Mouse (Mus musculus) thymus, adult 2 months (tissue): Measurements from ENCODE around the gene Ccdc51. TPM values are rescaled to one million over a fixed set of nuclear protein-coding genes. Genes with fewer than 3 reads are reported as not detected.
A peak's percentile ranks its signal among the peaks of the same experiment; 100 is the strongest.

ENCODE experiments used
- DNase-seq: peaks from one replicate; pipeline ENCODE4 v3.0.0; 2021
- H3K27ac ChIP-seq: fragments of 200-500 bp; 2 replicates; pipeline ENCODE4 v1.5.1; 2012; ENCODE audit warnings: low read length, control low read depth; ENCODE audit not compliant: control insufficient read depth, insufficient read depth
- H3K27me3 ChIP-seq: fragments of 200-500 bp; 2 replicates; pipeline ENCODE4 v1.6.1; 2012; ENCODE audit warnings: mild to moderate bottlenecking, low read length, moderate library complexity, mixed read lengths; ENCODE audit not compliant: control insufficient read depth, insufficient read depth
- H3K36me3 ChIP-seq: fragments of 200-500 bp; 2 replicates; pipeline ENCODE4 v1.6.1; 2012; ENCODE audit warnings: mild to moderate bottlenecking, low read length, moderate library complexity; ENCODE audit not compliant: control insufficient read depth, insufficient read depth
- H3K4me1 ChIP-seq: fragments of 200-500 bp; replicated peaks from 2 replicates; pipeline ENCODE4 v1.6.1; 2012; ENCODE audit warnings: low read length; ENCODE audit not compliant: control insufficient read depth, insufficient read depth
- H3K4me3 ChIP-seq: fragments of 200-500 bp; 2 replicates; pipeline ENCODE4 v1.5.1; 2012; ENCODE audit warnings: mild to moderate bottlenecking, low read length, control low read depth, moderate library complexity; ENCODE audit not compliant: control insufficient read depth, insufficient read depth
- CTCF ChIP-seq: fragments of 200-500 bp; IDR thresholded peaks from 2 replicates; pipeline ENCODE4 v1.5.1; 2012; ENCODE audit warnings: mild to moderate bottlenecking, control low read depth, low read length, moderate library complexity, borderline replicate concordance; ENCODE audit not compliant: control insufficient read depth, poor library complexity, insufficient read depth; ENCODE audit errors: extremely low read depth
- POLR2A ChIP-seq: fragments of 200-500 bp; IDR thresholded peaks from 2 replicates; pipeline ENCODE4 v1.6.1; 2012; ENCODE audit warnings: mild to moderate bottlenecking, low read length, control low read depth, moderate library complexity; ENCODE audit not compliant: control insufficient read depth, poor library complexity, insufficient read depth; ENCODE audit errors: extremely low read depth
- WGBS: fragments of 180-500 bp; shearing (Covaris S2); methylation state at CpG from one replicate; pipeline ENCODE4 v1.1.7; 2018; 5-methylcytosine and 5-hydroxymethylcytosine counted together
- polyA plus RNA-seq: library from polyadenylated mRNA; depleted of rRNA; stranded (reverse); fragments of >200 nt; gene quantifications from 2 replicates; pipeline ENCODE4 v1.2.3, GENCODE M21; 2012

Ccdc51 gene
- polyA plus RNA-seq, 1 experiment = 11.9 TPM

DNA sequence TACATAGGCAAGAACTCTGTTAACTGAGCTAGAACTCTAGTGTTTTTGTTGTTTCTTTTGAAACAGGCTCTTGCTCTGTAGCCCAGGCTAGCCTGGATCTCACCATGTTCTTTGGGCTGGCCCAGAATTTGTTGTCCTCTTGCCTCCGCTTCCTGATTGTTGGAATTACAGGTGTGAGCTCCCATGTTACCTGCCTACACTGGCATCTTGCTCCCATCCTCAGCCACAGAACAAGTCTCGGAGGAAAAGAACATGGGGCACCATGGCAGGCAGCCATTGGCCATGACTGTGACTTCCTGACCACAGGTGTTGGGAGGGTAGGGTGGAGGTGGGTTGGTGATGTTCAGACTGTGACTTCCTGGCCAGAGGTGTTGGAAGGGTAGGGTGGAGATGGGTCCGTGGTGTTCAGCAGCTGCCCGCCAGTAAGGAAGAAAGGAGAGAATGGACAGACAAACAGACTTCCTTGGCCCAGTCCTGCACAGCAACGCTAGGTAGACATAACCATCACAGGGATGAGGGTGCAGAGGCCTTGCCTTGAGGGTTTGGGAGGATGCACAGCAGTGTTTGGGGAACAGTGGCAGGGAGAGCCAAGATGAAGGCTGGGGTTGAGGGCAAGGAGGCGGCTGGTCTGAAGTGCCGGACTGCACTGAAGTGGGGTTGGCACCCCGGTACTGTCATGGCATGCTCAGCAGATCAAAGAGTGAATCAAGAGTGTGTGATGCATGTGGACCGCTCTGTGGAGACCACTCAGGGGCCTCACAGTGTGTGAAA lies 29.6 kb upstream of the Ccdc51 start:
- H3K4me3 ChIP-seq = peak overlapping the region; percentile 46

DNA sequence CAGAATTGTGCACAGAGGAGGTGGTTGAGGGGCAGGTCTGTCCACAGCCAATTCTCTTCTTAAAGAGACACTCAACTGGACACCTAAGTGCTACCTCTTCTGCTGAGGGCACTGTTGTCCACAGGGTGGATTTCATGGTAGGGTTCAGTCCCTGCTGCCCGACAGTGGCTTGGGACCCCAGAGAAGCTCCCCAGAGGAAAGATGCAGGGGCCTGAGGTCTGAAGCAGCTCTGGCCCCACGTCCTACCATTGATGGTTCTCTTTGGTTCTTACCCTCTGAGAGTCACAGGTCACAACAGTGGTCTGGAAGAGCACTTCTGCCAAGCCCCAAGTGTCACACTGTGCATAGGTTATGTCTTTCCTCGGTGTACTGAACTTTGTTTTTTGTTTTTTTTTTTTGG lies 28.9 kb upstream of the Ccdc51 start:
- H3K4me3 ChIP-seq = peak overlapping the region; percentile 46
- peak overlapping the region; percentile 78 for H3K27ac ChIP-seq
- WGBS = 77% methylated on average over 3 of the region's 3 CpGs
- no peak for DNase-seq
- peaks cover 73% of the 10 kb centered on the region for H3K4me1 ChIP-seq
- no peak for TF ChIP-seq CTCF
- TF ChIP-seq POLR2A = no peak
- peaks cover 20% of the 10 kb centered on the region; the same call in 1 of the 2 replicates for H3K36me3 ChIP-seq
- H3K27me3 ChIP-seq = no peaks in the 10 kb centered on the region

More for the DNA sequence above, 29.6 kb upstream of the Ccdc51 start:
- Histone ChIP-seq H3K36me3 (peaks cover 17% of the 10 kb centered on the region; the same call in 1 of the 2 replicates), H3K27me3 (no peaks in the 10 kb centered on the region), H3K4me1 (peaks cover 69% of the 10 kb centered on the region), H3K27ac (peak overlapping the region; percentile 98)
- TF ChIP-seq POLR2A = peak; percentile 22; the same call in 1 of the 2 replicates
- no peak for TF ChIP-seq CTCF
- WGBS = 61% methylated on average over 9 of the region's 9 CpGs
- peak; percentile 34 for DNase-seq

DNA sequence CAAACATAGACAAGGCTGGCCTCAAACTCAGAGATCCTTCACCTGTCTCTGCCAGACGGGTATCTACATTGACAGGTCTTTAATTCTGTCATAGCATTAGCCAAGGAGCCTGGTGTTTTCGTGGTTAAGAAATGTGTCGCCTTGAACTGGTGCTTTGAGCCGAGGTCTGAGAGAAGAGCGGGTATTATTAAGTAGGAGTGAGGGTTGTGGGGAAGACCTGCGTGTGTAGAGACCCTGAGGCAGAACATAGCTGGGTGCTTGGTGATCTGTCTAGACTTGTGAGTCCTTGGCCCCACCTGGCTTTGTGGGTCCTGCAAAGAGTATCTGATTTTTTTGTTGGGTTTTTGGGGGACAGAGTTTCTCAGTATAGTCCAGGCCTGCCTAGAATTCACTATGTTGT lies 28.4 kb upstream of the Ccdc51 start:
- Histone ChIP-seq H3K4me3 (peak overlapping the region; percentile 20; the same call in 1 of the 2 replicates), H3K36me3 (peaks cover 20% of the 10 kb centered on the region; the same call in 1 of the 2 replicates), H3K27me3 (no peaks in the 10 kb centered on the region), H3K4me1 (peaks cover 78% of the 10 kb centered on the region), H3K27ac (peak overlapping the region; percentile 63)
- WGBS = 35% methylated on average over 6 of the region's 6 CpGs
- DNase-seq = no peak
- TF ChIP-seq CTCF = no peak
- no peak for TF ChIP-seq POLR2A

DNA sequence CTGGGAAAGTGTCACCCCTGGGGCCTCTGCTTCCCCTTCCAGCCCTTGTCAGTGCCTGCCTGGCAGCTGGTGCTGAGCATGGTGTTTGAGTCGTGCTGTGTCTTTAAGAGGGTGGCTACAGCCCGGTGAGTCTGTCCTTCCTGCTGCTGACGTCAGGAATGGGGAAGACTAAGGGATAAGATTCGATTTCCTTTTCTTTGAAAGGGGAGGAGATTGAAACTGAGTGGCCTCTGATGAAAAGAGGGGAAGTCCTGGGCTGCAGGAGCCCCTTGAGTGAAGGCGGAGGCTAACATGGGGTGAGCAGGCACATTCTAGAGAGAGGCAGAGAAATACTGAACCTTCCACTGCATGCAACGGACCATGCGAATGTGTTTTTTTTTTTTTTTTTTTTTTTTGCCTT lies 27.6 kb upstream of the Ccdc51 start:
- Histone ChIP-seq H3K4me1 (peaks cover 84% of the 10 kb centered on the region), H3K27ac (peak overlapping the region; percentile 80), H3K27me3 (no peaks in the 10 kb centered on the region), H3K36me3 (peaks cover 20% of the 10 kb centered on the region; the same call in 1 of the 2 replicates), H3K4me3 (peak overlapping the region; percentile 51)
- peak; percentile 60 for DNase-seq
- TF ChIP-seq CTCF (no peak), POLR2A (no peak)
- WGBS = 2% methylated on average over 7 of the region's 7 CpGs

DNA sequence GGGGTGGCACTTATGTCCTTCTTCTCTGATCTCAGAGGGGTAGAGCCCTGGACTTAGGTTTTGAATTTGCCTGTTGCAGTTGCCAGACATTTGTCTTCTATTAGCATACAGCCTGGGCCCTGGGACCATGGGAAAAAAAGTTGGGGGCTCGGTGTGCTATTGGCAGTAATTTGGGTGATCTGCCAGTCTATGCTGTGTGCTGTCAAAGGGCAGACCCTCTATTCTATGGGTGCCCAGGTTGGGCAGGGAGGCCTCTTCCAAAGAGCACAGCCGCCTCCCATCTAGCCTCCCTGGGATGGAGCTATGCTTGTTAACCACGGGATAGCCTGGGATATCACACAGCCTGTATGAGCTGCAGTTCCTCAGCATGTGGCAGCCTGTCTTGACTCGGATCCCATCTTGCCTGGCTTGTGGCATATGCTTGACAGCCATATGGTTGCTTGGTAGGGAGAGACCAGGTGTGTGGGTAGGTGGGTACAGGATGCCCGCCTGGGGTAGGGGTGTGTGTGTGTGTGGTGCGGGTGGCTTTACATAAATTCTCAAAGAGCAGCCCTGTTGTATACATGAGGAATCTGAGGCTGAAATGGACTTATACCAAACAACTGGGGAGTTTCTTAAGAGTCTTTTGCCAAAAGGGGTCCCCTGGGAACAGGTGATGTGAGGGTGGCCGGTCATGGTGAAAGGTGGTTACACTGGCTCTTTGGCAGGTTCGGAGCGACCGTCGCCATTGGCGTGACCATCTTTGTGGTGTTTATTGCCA lies 26.8 kb upstream of the Ccdc51 start:
- H3K4me1 ChIP-seq = peaks cover 78% of the 10 kb centered on the region
- 79% methylated on average over 12 of the region's 12 CpGs for WGBS
- peak overlapping the region; percentile 80; the same call in 1 of the 2 replicates for H3K27ac ChIP-seq
- no peak for TF ChIP-seq POLR2A
- TF ChIP-seq CTCF = no peak
- DNase-seq = no peak
- H3K36me3 ChIP-seq = peaks cover 20% of the 10 kb centered on the region; the same call in 1 of the 2 replicates
- H3K4me3 ChIP-seq = peak overlapping the region; percentile 51
- no peaks in the 10 kb centered on the region for H3K27me3 ChIP-seq

DNA sequence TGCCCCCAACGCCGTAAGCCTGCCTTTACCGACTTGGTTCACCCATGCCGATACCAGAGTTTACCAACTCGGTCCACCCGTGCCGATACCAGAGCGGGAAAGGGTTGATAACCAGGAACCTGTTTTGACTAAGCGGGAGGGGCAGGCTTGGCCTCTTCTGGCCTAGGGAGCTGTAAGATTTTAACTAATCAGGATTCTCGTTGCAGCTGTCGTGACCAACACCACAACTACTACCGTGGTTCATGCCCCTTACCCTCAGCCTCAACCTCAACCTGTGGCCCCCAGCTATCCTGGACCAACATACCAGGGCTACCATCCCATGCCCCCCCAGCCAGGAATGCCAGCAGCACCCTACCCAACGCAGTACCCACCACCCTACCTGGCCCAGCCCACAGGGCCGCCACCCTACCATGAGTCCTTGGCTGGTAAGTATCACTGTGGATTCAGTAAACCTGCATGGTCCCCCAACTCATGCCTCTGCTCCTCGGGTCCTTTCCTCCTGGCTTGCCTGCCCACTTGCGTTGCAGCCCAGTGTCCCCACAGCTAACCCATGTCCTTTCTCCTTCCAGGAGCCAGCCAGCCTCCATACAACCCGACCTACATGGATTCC lies 26.1 kb upstream of the Ccdc51 start:
- WGBS = 87% methylated on average over 17 of the region's 17 CpGs
- no peaks in the 10 kb centered on the region for H3K27me3 ChIP-seq
- H3K36me3 ChIP-seq = peaks cover 20% of the 10 kb centered on the region; the same call in 1 of the 2 replicates
- H3K4me3 ChIP-seq = no peak overlapping the region
- H3K27ac ChIP-seq = peak overlapping the region; percentile 23; the same call in 1 of the 2 replicates
- peaks cover 72% of the 10 kb centered on the region for H3K4me1 ChIP-seq
- DNase-seq = no peak
- no peak for TF ChIP-seq POLR2A
- no peak for TF ChIP-seq CTCF
